Mouse (Mus musculus) brain, embryonic 14.5 days (tissue): ENCODE results near the gene Arhgef3.

Source experiments
- CTCF ChIP-seq: fragments of 200-500 bp; IDR thresholded peaks from 2 replicates; pipeline ENCODE4 v1.5.1; 2012; ENCODE audit warnings: inconsistent platforms, mild to moderate bottlenecking, moderate library complexity, borderline replicate concordance; ENCODE audit not compliant: insufficient read depth, insufficient read length; ENCODE audit errors: extremely low read depth
- POLR2A ChIP-seq: fragments of 200-500 bp; IDR thresholded peaks from 2 replicates; pipeline ENCODE4 v1.6.1; 2012; ENCODE audit warnings: mild to moderate bottlenecking, inconsistent platforms, borderline replicate concordance; ENCODE audit not compliant: poor library complexity, insufficient read depth, insufficient read length, severe bottlenecking; ENCODE audit errors: extremely low read depth

GRCm38 (mm10) chr14:27277259-27277658, 162.6 kb downstream of the Arhgef3 start:
- no peak for TF ChIP-seq POLR2A
- no peak for TF ChIP-seq CTCF
